Mouse (Mus musculus): ENCODE measurements at regions not wholly inside any gene's neighbourhood (a gene's known extent, or its start where the extent isn't known, plus 50 kb on each side); places are given as distances from the start of the nearest gene placed in this dataset.
A peak's percentile ranks its signal among the peaks of the same experiment; 100 is the strongest.

DNA sequence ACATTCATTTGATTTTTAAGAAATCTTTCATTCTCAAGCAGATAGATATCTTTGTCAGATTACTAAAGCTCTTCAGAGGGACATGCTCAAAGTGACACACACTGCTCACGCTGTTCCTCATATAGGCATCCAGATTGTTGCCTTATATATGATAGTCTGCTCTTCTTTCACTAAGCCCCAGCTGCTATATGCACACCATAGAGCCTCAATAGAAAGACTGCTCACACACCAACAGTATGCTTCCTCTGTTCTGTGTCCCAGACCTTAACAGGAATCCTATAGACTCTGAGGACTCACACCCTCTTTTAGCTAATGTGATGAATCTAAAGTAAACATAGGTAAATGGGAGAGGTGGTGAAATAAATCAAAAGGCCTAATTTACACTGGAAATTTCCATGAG lies 561.8 kb downstream of the Smarca1 start:
- no peak for DNase-seq (ENCODE audit: low read depth, low spot score)

DNA sequence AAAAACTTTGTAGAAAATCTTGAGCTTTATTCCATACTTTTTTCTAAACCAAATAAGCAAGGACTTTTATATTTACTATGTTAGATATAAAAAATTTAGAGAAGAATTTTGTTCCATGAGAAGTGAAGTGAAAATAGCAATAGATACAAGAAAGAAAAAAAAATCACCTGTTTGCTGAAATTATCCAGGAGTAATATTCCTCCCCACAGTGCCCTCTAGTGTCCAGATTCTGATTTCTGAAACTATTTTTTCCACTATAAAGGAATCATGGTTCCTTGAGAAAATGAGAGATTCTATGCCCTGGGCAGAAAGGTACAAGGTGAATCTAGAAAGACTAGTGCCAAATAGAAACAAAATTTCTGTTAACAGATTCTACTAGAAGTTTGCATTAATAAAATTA lies 564.0 kb downstream of the Smarca1 start:
- peak; percentile 4 for DNase-seq (ENCODE audit: low read depth, low spot score)

DNA sequence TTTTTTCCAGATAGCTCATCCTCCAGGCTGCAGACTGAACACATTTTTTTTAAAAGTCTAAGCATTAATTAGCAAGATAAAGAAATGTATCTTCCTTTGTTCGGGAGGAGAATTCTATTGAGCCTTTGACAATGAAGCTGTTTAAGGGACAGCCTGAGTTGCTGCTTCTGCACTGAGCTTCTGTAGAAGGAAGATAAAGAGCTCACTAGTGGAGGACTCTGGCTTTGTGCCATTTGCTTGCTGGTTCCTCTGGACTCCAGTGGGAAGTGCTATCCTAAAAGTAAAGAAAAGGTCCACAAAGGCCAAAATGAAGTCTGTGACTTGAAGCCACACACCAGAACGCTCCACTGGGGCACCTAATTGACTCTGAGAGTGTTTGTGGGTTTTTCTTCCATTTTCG lies 577.0 kb downstream of the Smarca1 start:
- no peak for DNase-seq (ENCODE audit: low read depth, low spot score)

DNA sequence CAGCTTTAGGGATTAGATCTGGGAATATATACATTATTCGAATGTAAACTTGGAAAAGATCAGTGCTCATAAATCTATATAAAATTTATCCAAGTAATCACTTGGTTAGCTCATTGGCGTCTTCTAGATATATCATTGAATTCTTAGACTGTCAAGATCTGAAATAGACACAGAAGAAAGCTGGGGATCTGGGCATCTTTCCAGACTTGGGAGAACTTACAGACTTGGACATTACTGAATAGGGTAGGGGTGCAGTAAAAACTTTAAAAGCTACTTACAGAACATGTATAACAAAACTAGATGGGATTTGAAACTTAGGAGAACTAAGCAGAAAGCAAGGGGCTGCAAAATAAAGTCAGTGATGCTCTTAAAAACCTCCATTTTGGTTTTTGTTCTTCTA lies 585.6 kb downstream of the Smarca1 start:
- no peak for DNase-seq (ENCODE audit: low read depth, low spot score)

DNA sequence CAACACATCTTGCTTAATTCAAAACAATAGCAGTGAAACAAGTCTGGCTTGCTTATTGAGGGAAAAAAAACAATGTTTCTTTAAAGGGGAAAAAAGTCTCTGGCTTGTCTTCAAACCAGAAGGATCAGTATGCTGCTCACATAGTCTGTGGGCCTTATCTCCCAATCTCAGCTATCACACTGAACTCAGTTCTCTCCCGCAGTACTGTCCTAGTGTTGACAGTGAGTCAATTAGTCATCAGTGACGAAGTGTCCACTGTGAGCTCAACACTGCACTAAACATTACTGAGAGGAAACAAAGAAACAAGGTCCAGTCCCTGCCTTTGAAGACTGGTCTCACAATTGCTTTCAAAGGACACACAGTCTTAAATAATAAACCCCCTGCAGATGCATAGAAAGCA lies 589.2 kb downstream of the Smarca1 start:
- DNase-seq (ENCODE audit: low read depth, low spot score) = no peak

DNA sequence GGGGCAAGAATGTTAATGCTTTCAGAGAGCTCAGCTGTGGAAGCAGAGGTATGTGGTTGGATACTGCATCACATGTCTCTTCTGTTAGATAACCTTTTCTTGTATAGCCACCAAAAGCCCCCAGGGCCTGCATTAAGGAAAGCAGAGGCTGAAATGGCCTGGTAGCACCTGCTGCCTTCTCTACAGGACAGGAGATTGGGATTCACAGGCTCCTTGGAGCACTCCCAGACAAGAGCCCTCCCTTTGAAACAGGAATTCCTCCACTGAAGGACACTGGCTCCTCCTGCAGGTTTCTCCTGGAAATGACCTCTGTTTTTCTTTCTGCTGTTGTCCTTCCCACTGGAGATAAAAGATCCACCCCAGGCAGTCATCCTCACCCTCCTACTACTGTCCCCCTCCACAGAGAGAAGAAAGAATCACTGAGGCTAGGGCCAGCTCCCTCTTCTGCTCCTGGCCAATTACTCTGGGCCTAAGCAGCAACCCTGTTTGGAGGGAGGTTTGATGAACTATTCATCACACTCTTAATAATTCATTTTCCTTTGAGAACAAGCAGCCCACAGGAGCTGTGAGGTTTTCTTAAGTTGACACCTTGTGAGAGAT lies 600.1 kb downstream of the Smarca1 start:
- peak; percentile 1 for DNase-seq (ENCODE audit: low read depth, low spot score)

All from retina, adult 2 months (tissue).